Mouse (Mus musculus) embryonic fibroblast, embryonic 13.5 days (primary cell): Measurements from ENCODE around the gene Crebl2.

ENCODE experiments used
- CTCF ChIP-seq: IDR thresholded peaks from 2 replicates; pipeline ENCODE4 v1.5.1; 2011; ENCODE audit warnings: mild to moderate bottlenecking, control low read depth, low read length, moderate library complexity, borderline replicate concordance; ENCODE audit not compliant: insufficient read depth
- POLR2A ChIP-seq: IDR thresholded peaks from 2 replicates; pipeline ENCODE4 v1.6.1; 2011; ENCODE audit warnings: low read depth, mild to moderate bottlenecking, control low read depth, low read length, moderate library complexity

GRCm38 (mm10) chr6:134849461-134849860, 19.5 kb downstream of the Crebl2 start:
- TF ChIP-seq CTCF = no peak
- TF ChIP-seq POLR2A = no peak
